Mouse (Mus musculus) liver, embryonic 14.5 days (tissue): Measurements from ENCODE around the gene Pik3cd.

Source experiments
- CTCF ChIP-seq: IDR thresholded peaks from 2 replicates; pipeline ENCODE4 v1.5.1; 2016; ENCODE audit warnings: antibody characterized with exemption, low read depth, control low read depth
- EP300 ChIP-seq: IDR thresholded peaks from 2 replicates; pipeline ENCODE4 v1.6.1; 2016; ENCODE audit warnings: antibody characterized with exemption, low read depth

GRCm38 (mm10) chr4:149641400-149641799 is 61.0 kb downstream of the Pik3cd start:
- TF ChIP-seq CTCF (no peak), EP300 (no peak)
